22 mouse cellular contexts compared by ENCODE assay signal in genomic region chr9:14724755-14725420, GRCm38 (mm10). TPM values are rescaled to one million over a fixed set of nuclear protein-coding genes. Genes with fewer than 3 reads are reported as not detected.
DNase-seq lines count a peak whose midpoint lies in the region; ATAC-seq lines count a peak whose summit lies in the region.
"Had no signal": no experiment of that assay in that cellular context is flagged by ENCODE, and none has a peak within 500 bp of the region (broad histone marks: within the 10 kb centered on the region; RNA-seq: fewer than 3 reads in every experiment).

No protein-coding gene starts in this region.

- H3K9me3 ChIP-seq in intestine, embryonic 16.5 days (ENCODE audit: control insufficient read depth, low read length), result no peaks in the 10 kb centered on the region
- H3K9me3 ChIP-seq in hindbrain, embryonic 13.5 days, result no peaks in the 10 kb centered on the region
- H3K9me3 ChIP-seq: forebrain, embryonic 15.5 days; hindbrain, embryonic 12.5 days; midbrain, embryonic 12.5 days had no signal

- H3K4me1 ChIP-seq in intestine, embryonic 16.5 days (ENCODE audit: control insufficient read depth, insufficient read depth, low read length), result no peaks in the 10 kb centered on the region
- H3K4me1 ChIP-seq in hindbrain, embryonic 13.5 days (replicated peaks), result no peaks in the 10 kb centered on the region
- H3K4me1 ChIP-seq: forebrain, embryonic 15.5 days; hindbrain, embryonic 12.5 days; midbrain, embryonic 12.5 days had no signal

- no peak overlapping the region for H3K4me3 ChIP-seq in intestine, embryonic 16.5 days (ENCODE audit: low read length)
- no peak overlapping the region for H3K4me3 ChIP-seq in hindbrain, embryonic 13.5 days
- H3K4me3 ChIP-seq: forebrain, embryonic 15.5 days; hindbrain, embryonic 12.5 days; midbrain, embryonic 12.5 days; myocyte had no signal

- peak; percentile 53 for DNase-seq in adrenal gland, postnatal 14 days
- no peak for DNase-seq in adrenal gland, adult (ENCODE audit: inconsistent age in 2 of 2, low spot score in 1 of 2)
- peak; percentile 38 for DNase-seq in 416B (ENCODE audit: low read depth)
- DNase-seq: cerebellum, adult 9-11 months; gastrocnemius, postnatal 25 days; layer of hippocampus, adult 9-11 months; lung, embryonic 14.5 days; lung, postnatal 4 days; right cerebral cortex, postnatal 14 days; thymus, postnatal 25 days had no signal

- no peak overlapping the region for H3K4me2 ChIP-seq in intestine, embryonic 16.5 days (ENCODE audit: low read depth, low read length)
- no peak overlapping the region for H3K4me2 ChIP-seq in hindbrain, embryonic 13.5 days
- H3K4me2 ChIP-seq: forebrain, embryonic 15.5 days; hindbrain, embryonic 12.5 days; liver, embryonic 11.5 days; lung, embryonic 14.5 days; midbrain, embryonic 12.5 days had no signal

- no peak overlapping the region for H3K27ac ChIP-seq in intestine, embryonic 16.5 days (ENCODE audit: low read length)
- H3K27ac ChIP-seq in hindbrain, embryonic 13.5 days, result no peak overlapping the region
- H3K27ac ChIP-seq: forebrain, embryonic 15.5 days; hindbrain, embryonic 12.5 days; midbrain, embryonic 12.5 days had no signal

- H3K27me3 ChIP-seq in intestine, embryonic 16.5 days (replicated peaks; ENCODE audit: control insufficient read depth, insufficient read depth, low read length), result no peaks in the 10 kb centered on the region
- peaks cover 60% of the 10 kb centered on the region for H3K27me3 ChIP-seq in hindbrain, embryonic 13.5 days
- H3K27me3 ChIP-seq: forebrain, embryonic 15.5 days had no signal

- WGBS in intestine, embryonic 16.5 days, result 69% methylated on average over 5 of the region's 5 CpGs
- 80% methylated on average over 5 of the region's 5 CpGs for WGBS in hindbrain, embryonic 13.5 days

- peak; percentile 98 for ATAC-seq in common myeloid progenitor, adult 5-6 weeks (replicated peaks; ENCODE audit: low read depth, poor library complexity, severe bottlenecking)
- peak; percentile 84 for ATAC-seq in monocyte, adult 5-6 weeks (replicated peaks; ENCODE audit: insufficient number of reproducible peaks, low FRiP score, low TSS enrichment, poor library complexity, severe bottlenecking)
- no peak for ATAC-seq in intestine, embryonic 16.5 days
- no peak for ATAC-seq in hindbrain, embryonic 13.5 days (ENCODE audit: low FRiP score)
- ATAC-seq: forebrain, embryonic 15.5 days had no signal

- no peak overlapping the region for H3K9ac ChIP-seq in intestine, embryonic 16.5 days (ENCODE audit: low read depth, low read length)
- no peak overlapping the region for H3K9ac ChIP-seq in hindbrain, embryonic 13.5 days
- H3K9ac ChIP-seq: forebrain, embryonic 15.5 days; hindbrain, embryonic 12.5 days; lung, embryonic 14.5 days; midbrain, embryonic 12.5 days had no signal

- H3K36me3 ChIP-seq in intestine, embryonic 16.5 days (ENCODE audit: control insufficient read depth, insufficient read depth, low read length), result no peaks in the 10 kb centered on the region
- H3K36me3 ChIP-seq in hindbrain, embryonic 13.5 days, result no peaks in the 10 kb centered on the region
- H3K36me3 ChIP-seq: forebrain, embryonic 15.5 days; hindbrain, embryonic 12.5 days; midbrain, embryonic 12.5 days had no signal

RNA-seq across cellular contexts. Expression of gene Piwil4, which starts 15.6 kb away (rescaled TPM):
- total RNA-seq in adrenal gland, postnatal 14 days (2021), result not detected in 2 replicates
- not detected in 2 replicates for total RNA-seq in common myeloid progenitor, adult 5-6 weeks (2017)
- total RNA-seq in monocyte, adult 5-6 weeks (2017), result not detected in 3 replicates
- 0.21 TPM in 2 replicates for polyA plus RNA-seq in intestine, embryonic 16.5 days (2015; fragmentation: Nextera tagmentation; extraction: Ambion mirVana)
- polyA plus RNA-seq in hindbrain, embryonic 13.5 days (2015; fragmentation: Nextera tagmentation; extraction: Ambion mirVana), result 0.30 and 0.48 TPM in 2 replicates
- total RNA-seq: gastrocnemius, postnatal 25 days had no signal
- polyA plus RNA-seq: kidney, embryonic 14.5 days; lung, embryonic 14.5 days had no signal

RNA-seq across cellular contexts. Expression of gene Fut4, which starts 27.3 kb away (rescaled TPM):
- 1.5 and 2.7 TPM in 2 replicates for total RNA-seq in adrenal gland, postnatal 14 days (2021)
- total RNA-seq in common myeloid progenitor, adult 5-6 weeks (2017), result 6.2 and 6.4 TPM in 2 replicates
- 12.1 to 18.8 TPM (median 17.1 TPM) in 3 replicates for total RNA-seq in monocyte, adult 5-6 weeks (2017)
- 4.6 and 5.2 TPM in 2 replicates for polyA plus RNA-seq in intestine, embryonic 16.5 days (2015; fragmentation: Nextera tagmentation; extraction: Ambion mirVana)
- polyA plus RNA-seq in hindbrain, embryonic 13.5 days (2015; fragmentation: Nextera tagmentation; extraction: Ambion mirVana), result 1.2 and 1.3 TPM in 2 replicates

RNA-seq across cellular contexts. Expression of gene 1700012B09Rik, which starts 45.9 kb away (rescaled TPM):
- total RNA-seq in adrenal gland, postnatal 14 days (2021), result not detected in 2 replicates
- total RNA-seq in common myeloid progenitor, adult 5-6 weeks (2017), result 0.87 TPM in 1 of 2 replicates, not detected in the other
- not detected in 3 replicates for total RNA-seq in monocyte, adult 5-6 weeks (2017)
- polyA plus RNA-seq in intestine, embryonic 16.5 days (2015; fragmentation: Nextera tagmentation; extraction: Ambion mirVana), result not detected in 2 replicates
- polyA plus RNA-seq in hindbrain, embryonic 13.5 days (2015; fragmentation: Nextera tagmentation; extraction: Ambion mirVana), result 3.7 and 6.3 TPM in 2 replicates
- total RNA-seq: gastrocnemius, postnatal 25 days had no signal
- polyA plus RNA-seq: intestine, embryonic 14.5 days; kidney, embryonic 14.5 days; limb, embryonic 11.5 days; liver, embryonic 11.5 days; lung, embryonic 14.5 days had no signal

RNA-seq across cellular contexts. Expression of gene Mre11a, which starts 59.6 kb away (rescaled TPM):
- total RNA-seq in adrenal gland, postnatal 14 days (2021), result 16.6 and 18.7 TPM in 2 replicates
- total RNA-seq in common myeloid progenitor, adult 5-6 weeks (2017), result 74.8 and 83.5 TPM in 2 replicates
- 15.9 to 34.9 TPM (median 19.8 TPM) in 3 replicates for total RNA-seq in monocyte, adult 5-6 weeks (2017)
- 16.0 and 17.3 TPM in 2 replicates for polyA plus RNA-seq in intestine, embryonic 16.5 days (2015; fragmentation: Nextera tagmentation; extraction: Ambion mirVana)
- 11.9 and 15.5 TPM in 2 replicates for polyA plus RNA-seq in hindbrain, embryonic 13.5 days (2015; fragmentation: Nextera tagmentation; extraction: Ambion mirVana)

RNA-seq across cellular contexts. Expression of gene Ankrd49, which starts 59.8 kb away (rescaled TPM):
- total RNA-seq in adrenal gland, postnatal 14 days (2021), result 14.3 and 18.1 TPM in 2 replicates
- total RNA-seq in common myeloid progenitor, adult 5-6 weeks (2017), result 56.2 and 59.8 TPM in 2 replicates
- 25.3 to 39.9 TPM (median 37.0 TPM) in 3 replicates for total RNA-seq in monocyte, adult 5-6 weeks (2017)
- 38.2 and 43.4 TPM in 2 replicates for polyA plus RNA-seq in intestine, embryonic 16.5 days (2015; fragmentation: Nextera tagmentation; extraction: Ambion mirVana)
- polyA plus RNA-seq in hindbrain, embryonic 13.5 days (2015; fragmentation: Nextera tagmentation; extraction: Ambion mirVana), result 35.6 and 35.7 TPM in 2 replicates

Comparison
In these comparisons a context has a peak if more than half of its experiments do, and no peak if none do; other contexts are left out.
1. DNase-seq: peak in adrenal gland, postnatal 14 days (single experiment) and 416B (single experiment); none in adrenal gland, adult (0 of 2).
2. ATAC-seq: peak in common myeloid progenitor, adult 5-6 weeks (single experiment) and monocyte, adult 5-6 weeks (single experiment); none in intestine, embryonic 16.5 days (single experiment) and hindbrain, embryonic 13.5 days (single experiment).